Mouse (Mus musculus): ENCODE data around the gene C5ar1.
A peak's percentile ranks its signal among the peaks of the same experiment; 100 is the strongest.

Gene C5ar1

GRCm38 (mm10) chr7:16250687-16251086, 8.7 kb downstream of the C5ar1 start:
- no peak overlapping the region for H3K4me3 ChIP-seq (replicated peaks; ENCODE audit: low read length)
- H3K36me3 ChIP-seq (ENCODE audit: insufficient read depth, low read length): no peaks in the 10 kb centered on the region
- TF ChIP-seq POU5F1 (IDR thresholded peaks at IDR 0.05; ENCODE audit: borderline replicate concordance, low read length): no peak
- no peak for TF ChIP-seq CTCF (conservative IDR thresholded peaks at IDR 0.05; ENCODE audit: low read length)
- no peak for TF ChIP-seq NANOG (IDR thresholded peaks at IDR 0.05; ENCODE audit: borderline replicate concordance, low read length)
- peaks cover 10% of the 10 kb centered on the region for H3K4me1 ChIP-seq (replicated peaks; ENCODE audit: low read depth, low read length)
- H3K9me3 ChIP-seq (ENCODE audit: low read length): no peaks in the 10 kb centered on the region
- H3K27me3 ChIP-seq (ENCODE audit: insufficient read depth, low read length): 0 out of 2 replicates have a peak, but pooled peaks cover 3% of the 10 kb centered on the region

GRCm38 (mm10) chr7:16245958-16246357, 13.4 kb downstream of the C5ar1 start:
- Histone ChIP-seq H3K9me3 (ENCODE audit: low read length) (no peaks in the 10 kb centered on the region), H3K4me3 (replicated peaks; ENCODE audit: low read length) (no peak overlapping the region), H3K27me3 (ENCODE audit: insufficient read depth, low read length) (0 out of 2 replicates have a peak, but pooled peaks cover 3% of the 10 kb centered on the region), H3K4me1 (replicated peaks; ENCODE audit: low read depth, low read length) (peaks cover 21% of the 10 kb centered on the region), H3K36me3 (ENCODE audit: insufficient read depth, low read length) (no peaks in the 10 kb centered on the region)
- no peak for TF ChIP-seq CTCF (conservative IDR thresholded peaks at IDR 0.05; ENCODE audit: low read length)
- no peak for TF ChIP-seq POU5F1 (IDR thresholded peaks at IDR 0.05; ENCODE audit: borderline replicate concordance, low read length)
- no peak for TF ChIP-seq NANOG (IDR thresholded peaks at IDR 0.05; ENCODE audit: borderline replicate concordance, low read length)

- H3K36me3 ChIP-seq (ENCODE audit: insufficient read depth, low read length): no peaks in the 10 kb centered on the region
- H3K27me3 ChIP-seq (ENCODE audit: insufficient read depth, low read length): no peaks in the 10 kb centered on the region
- no peaks in the 10 kb centered on the region for H3K9me3 ChIP-seq (ENCODE audit: low read length)
- H3K4me1 ChIP-seq (replicated peaks; ENCODE audit: low read depth, low read length): peaks cover 21% of the 10 kb centered on the region
- TF ChIP-seq POU5F1 (IDR thresholded peaks at IDR 0.05; ENCODE audit: borderline replicate concordance, low read length): no peak
- TF ChIP-seq CTCF (conservative IDR thresholded peaks at IDR 0.05; ENCODE audit: low read length): no peak
- TF ChIP-seq NANOG (IDR thresholded peaks at IDR 0.05; ENCODE audit: borderline replicate concordance, low read length): no peak
- no peak within 1 kb of the TSS for H3K4me3 ChIP-seq (replicated peaks; ENCODE audit: low read length)
These were observed 15.3 kb downstream of the C5ar1 start, which contains the start of gene C5ar2 for GRCm38 (mm10) chr7:16244067-16244466. Gene C5ar2 (minus strand): TSS chr7:16244154.

GRCm38 (mm10) chr7:16242198-16242597, 17.1 kb downstream of the C5ar1 start:
- Histone ChIP-seq H3K36me3 (ENCODE audit: insufficient read depth, low read length) (no peaks in the 10 kb centered on the region), H3K4me1 (replicated peaks; ENCODE audit: low read depth, low read length) (peaks cover 20% of the 10 kb centered on the region), H3K27me3 (ENCODE audit: insufficient read depth, low read length) (peaks cover 5% of the 10 kb centered on the region), H3K9me3 (ENCODE audit: low read length) (no peaks in the 10 kb centered on the region), H3K4me3 (replicated peaks; ENCODE audit: low read length) (no peak overlapping the region; the same call in 1 of the 2 replicates)
- TF ChIP-seq POU5F1 (IDR thresholded peaks at IDR 0.05; ENCODE audit: borderline replicate concordance, low read length) (no peak), NANOG (IDR thresholded peaks at IDR 0.05; ENCODE audit: borderline replicate concordance, low read length) (no peak), CTCF (conservative IDR thresholded peaks at IDR 0.05; ENCODE audit: low read length) (no peak)

- TF ChIP-seq NANOG (IDR thresholded peaks at IDR 0.05; ENCODE audit: borderline replicate concordance, low read length) (no peak), CTCF (conservative IDR thresholded peaks at IDR 0.05; ENCODE audit: low read length) (no peak)
- no peaks in the 10 kb centered on the region for H3K36me3 ChIP-seq (ENCODE audit: insufficient read depth, low read length)
- peaks cover 24% of the 10 kb centered on the region for H3K4me1 ChIP-seq (replicated peaks; ENCODE audit: low read depth, low read length)
- peaks cover 5% of the 10 kb centered on the region for H3K27me3 ChIP-seq (ENCODE audit: insufficient read depth, low read length)
- no peaks in the 10 kb centered on the region for H3K9me3 ChIP-seq (ENCODE audit: low read length)
- H3K4me3 ChIP-seq (replicated peaks; ENCODE audit: low read length): no peak overlapping the region; the same call in 1 of the 2 replicates
These were observed 17.6 kb downstream of the C5ar1 start for GRCm38 (mm10) chr7:16241787-16242186.

GRCm38 (mm10) chr7:16240978-16241303, 18.4 kb downstream of the C5ar1 start:
- peaks cover 9% of the 10 kb centered on the region for H3K27me3 ChIP-seq (ENCODE audit: insufficient read depth, low read length)
- TF ChIP-seq NANOG (IDR thresholded peaks at IDR 0.05; ENCODE audit: borderline replicate concordance, low read length): no peak
- no peak for TF ChIP-seq CTCF (conservative IDR thresholded peaks at IDR 0.05; ENCODE audit: low read length)
- no peak for TF ChIP-seq POU5F1 (IDR thresholded peaks at IDR 0.05; ENCODE audit: borderline replicate concordance, low read length)

GRCm38 (mm10) chr7:16240281-16240977, 18.9 kb downstream of the C5ar1 start:
- H3K9me3 ChIP-seq (ENCODE audit: low read length): no peaks in the 10 kb centered on the region
- H3K4me1 ChIP-seq (replicated peaks; ENCODE audit: low read depth, low read length): peaks cover 26% of the 10 kb centered on the region
- no peak overlapping the region for H3K4me3 ChIP-seq (replicated peaks; ENCODE audit: low read length)
- H3K27me3 ChIP-seq (ENCODE audit: insufficient read depth, low read length): peaks cover 9% of the 10 kb centered on the region
- no peak for TF ChIP-seq NANOG (IDR thresholded peaks at IDR 0.05; ENCODE audit: borderline replicate concordance, low read length)
- no peak for TF ChIP-seq CTCF (conservative IDR thresholded peaks at IDR 0.05; ENCODE audit: low read length)
- TF ChIP-seq POU5F1 (IDR thresholded peaks at IDR 0.05; ENCODE audit: borderline replicate concordance, low read length): no peak
- H3K36me3 ChIP-seq (ENCODE audit: insufficient read depth, low read length): no peaks in the 10 kb centered on the region

More at GRCm38 (mm10) chr7:16240978-16241303, 18.4 kb downstream of the C5ar1 start:
- Histone ChIP-seq H3K4me1 (replicated peaks; ENCODE audit: low read depth, low read length) (peaks cover 26% of the 10 kb centered on the region), H3K4me3 (replicated peaks; ENCODE audit: low read length) (no peak overlapping the region), H3K9me3 (ENCODE audit: low read length) (no peaks in the 10 kb centered on the region), H3K36me3 (ENCODE audit: insufficient read depth, low read length) (no peaks in the 10 kb centered on the region)

- Histone ChIP-seq H3K36me3 (ENCODE audit: insufficient read depth, low read length) (no peaks in the 10 kb centered on the region), H3K27me3 (ENCODE audit: insufficient read depth, low read length) (peaks cover 9% of the 10 kb centered on the region), H3K9me3 (ENCODE audit: low read length) (no peaks in the 10 kb centered on the region), H3K4me3 (replicated peaks; ENCODE audit: low read length) (no peak overlapping the region), H3K4me1 (replicated peaks; ENCODE audit: low read depth, low read length) (peaks cover 26% of the 10 kb centered on the region)
- no peak for TF ChIP-seq POU5F1 (IDR thresholded peaks at IDR 0.05; ENCODE audit: borderline replicate concordance, low read length)
These were observed 19.8 kb downstream of the C5ar1 start for GRCm38 (mm10) chr7:16239554-16239997.

GRCm38 (mm10) chr7:16229869-16230268, 29.5 kb downstream of the C5ar1 start:
- peaks cover 16% of the 10 kb centered on the region for H3K4me1 ChIP-seq (replicated peaks; ENCODE audit: low read depth, low read length)
- no peaks in the 10 kb centered on the region for H3K36me3 ChIP-seq (ENCODE audit: insufficient read depth, low read length)
- H3K4me3 ChIP-seq (replicated peaks; ENCODE audit: low read length): 0 out of 2 replicates have a peak overlapping the region, but pooled peaks have one; percentile 1
- H3K27me3 ChIP-seq (ENCODE audit: insufficient read depth, low read length): peaks cover 5% of the 10 kb centered on the region; the same call in 1 of the 2 replicates
- peaks cover 8% of the 10 kb centered on the region for H3K9me3 ChIP-seq (ENCODE audit: low read length)
- TF ChIP-seq NANOG (IDR thresholded peaks at IDR 0.05; ENCODE audit: borderline replicate concordance, low read length): no peak
- TF ChIP-seq CTCF (conservative IDR thresholded peaks at IDR 0.05; ENCODE audit: low read length): no peak
- TF ChIP-seq POU5F1 (IDR thresholded peaks at IDR 0.05; ENCODE audit: borderline replicate concordance, low read length): no peak
